ENCODE assay signal across 9 mouse cellular contexts in genomic region chr11:108925202-108925601, GRCm38 (mm10). TPM values are rescaled to one million over a fixed set of nuclear protein-coding genes. Genes with fewer than 3 reads are reported as not detected.
DNase-seq lines count a peak whose midpoint lies in the region; ATAC-seq and TF ChIP-seq lines count a peak whose summit lies in the region.
"Had no signal": no experiment of that assay in that cellular context is flagged by ENCODE, and none has a peak within 500 bp of the region (broad histone marks: within the 10 kb centered on the region; RNA-seq: fewer than 3 reads in every experiment).

No protein-coding gene starts in this region.

- peak overlapping the region; percentile 25; the same call in 1 of the 2 replicates for H3K27ac ChIP-seq in forebrain, embryonic 15.5 days (replicated peaks)

- intact Hi-C loops in heart, postnatal 14 days (cut with DNase I): loop anchor here (2.0 to 10.0 kb wide), 5 partner anchors 106 to 900 kb away; partner anchors contain the start of gene Cep112

- peak overlapping the region; percentile 94 for H3K4me2 ChIP-seq in forebrain, embryonic 15.5 days (replicated peaks)

- ATAC-seq in forebrain, embryonic 15.5 days (replicated peaks): no peak

- peaks cover 62% of the 10 kb centered on the region for H3K4me1 ChIP-seq in E14TG2a.4 (replicated peaks; ENCODE audit: low read depth, low read length)
- peaks cover 81% of the 10 kb centered on the region for H3K4me1 ChIP-seq in forebrain, embryonic 15.5 days

- no peak overlapping the region for H3K9ac ChIP-seq in forebrain, embryonic 15.5 days (replicated peaks)

- no peaks in the 10 kb centered on the region for H3K9me3 ChIP-seq in E14TG2a.4 (ENCODE audit: low read length)
- H3K9me3 ChIP-seq in forebrain, embryonic 15.5 days: no peaks in the 10 kb centered on the region

- peaks cover 26% of the 10 kb centered on the region for H3K27me3 ChIP-seq in E14TG2a.4 (ENCODE audit: insufficient read depth, low read length)
- H3K27me3 ChIP-seq in forebrain, embryonic 15.5 days: no peaks in the 10 kb centered on the region

- no peak overlapping the region for H3K4me3 ChIP-seq in E14TG2a.4 (replicated peaks; ENCODE audit: low read length)
- peak overlapping the region; percentile 78 for H3K4me3 ChIP-seq in forebrain, embryonic 15.5 days
- H3K4me3 ChIP-seq: erythroblast, embryonic 14.5 days had no signal

- 15% methylated on average over 6 of the region's 6 CpGs for WGBS in forebrain, embryonic 15.5 days

- peaks cover 14% of the 10 kb centered on the region; the same call in 1 of the 2 replicates for H3K36me3 ChIP-seq in E14TG2a.4 (ENCODE audit: insufficient read depth, low read length)
- no peaks in the 10 kb centered on the region for H3K36me3 ChIP-seq in forebrain, embryonic 15.5 days

- TF ChIP-seq CTCF in E14TG2a.4 (conservative IDR thresholded peaks at IDR 0.05; ENCODE audit: low read length): peak; percentile 87

- DNase-seq in c-Kit-positive CD71-positive TER-119-negative erythroid progenitor cells, embryonic 14.5 days (ENCODE audit: low read depth): peak; percentile 69
- peak; percentile 85 to 92 for DNase-seq in heart, postnatal 14 days
- peak; percentile 88 to 91 for DNase-seq in kidney, postnatal 4 days
- DNase-seq in lung, adult 18-20 months: peak; percentile 83 to 87
- DNase-seq in ovary, postnatal 10 days (ENCODE audit: low spot score): peak; percentile 72
- peak; percentile 88 for DNase-seq in thymus, postnatal 0 days (ENCODE audit: low spot score)

RNA-seq across cellular contexts. Expression of gene Axin2, which starts 5.1 kb away (rescaled TPM):
- polyA plus RNA-seq in forebrain, embryonic 15.5 days (2015; fragmentation: Nextera tagmentation; extraction: Ambion mirVana): 6.6 and 6.7 TPM in 2 replicates
- 1 to 10 TPM; 5.3 to 5.7 TPM for total RNA-seq in heart, postnatal 14 days (2021)
- polyA plus RNA-seq in thymus, postnatal 0 days (2015; fragmentation: Nextera tagmentation; extraction: Ambion mirVana): 3.6 TPM in 2 replicates
